Mouse (Mus musculus): ENCODE measurements at regions not wholly inside any gene's neighbourhood (a gene's known extent, or its start where the extent isn't known, plus 50 kb on each side); places are given as distances from the start of the nearest gene placed in this dataset.

GRCm38 (mm10) chr15:63205150-63205549, 639.8 kb downstream of the Gsdmc2 start:
- no peak overlapping the region for H3K4me3 ChIP-seq (ENCODE audit: control insufficient read depth, insufficient read depth, low read length)
- WGBS, result 97% methylated on average over 1 of the region's 1 CpGs
- no peak for TF ChIP-seq POLR2A (IDR thresholded peaks at IDR 0.05; ENCODE audit: control insufficient read depth, extremely low read depth, insufficient read depth, low read length, poor library complexity)
- no peak for TF ChIP-seq CTCF (IDR thresholded peaks at IDR 0.05; ENCODE audit: borderline replicate concordance, control insufficient read depth, extremely low read depth, insufficient read depth, low read length, poor library complexity)
- no peaks in the 10 kb centered on the region for H3K36me3 ChIP-seq (ENCODE audit: control insufficient read depth, insufficient read depth, low read length)
- H3K4me1 ChIP-seq (replicated peaks; ENCODE audit: control insufficient read depth, insufficient read depth, low read length), result no peaks in the 10 kb centered on the region
- no peak for DNase-seq
- no peak overlapping the region for H3K27ac ChIP-seq (ENCODE audit: control insufficient read depth, insufficient read depth, low read length)
- H3K27me3 ChIP-seq (ENCODE audit: control insufficient read depth, insufficient read depth, low read length), result no peaks in the 10 kb centered on the region

GRCm38 (mm10) chr15:63195031-63195430, 649.9 kb downstream of the Gsdmc2 start:
- WGBS, result 95% methylated on average over 2 of the region's 2 CpGs
- Histone ChIP-seq H3K4me3 (ENCODE audit: control insufficient read depth, insufficient read depth, low read length) (no peak overlapping the region), H3K36me3 (ENCODE audit: control insufficient read depth, insufficient read depth, low read length) (no peaks in the 10 kb centered on the region), H3K27me3 (ENCODE audit: control insufficient read depth, insufficient read depth, low read length) (no peaks in the 10 kb centered on the region), H3K4me1 (replicated peaks; ENCODE audit: control insufficient read depth, insufficient read depth, low read length) (0 out of 2 replicates have a peak, but pooled peaks cover 2% of the 10 kb centered on the region), H3K27ac (ENCODE audit: control insufficient read depth, insufficient read depth, low read length) (no peak overlapping the region)
- no peak for TF ChIP-seq POLR2A (IDR thresholded peaks at IDR 0.05; ENCODE audit: control insufficient read depth, extremely low read depth, insufficient read depth, low read length, poor library complexity)
- no peak for TF ChIP-seq CTCF (IDR thresholded peaks at IDR 0.05; ENCODE audit: borderline replicate concordance, control insufficient read depth, extremely low read depth, insufficient read depth, low read length, poor library complexity)
- no peak for DNase-seq

- Histone ChIP-seq H3K4me1 (replicated peaks; ENCODE audit: control insufficient read depth, insufficient read depth, low read length) (0 out of 2 replicates have a peak, but pooled peaks cover 2% of the 10 kb centered on the region), H3K4me3 (ENCODE audit: control insufficient read depth, insufficient read depth, low read length) (no peak overlapping the region), H3K27ac (ENCODE audit: control insufficient read depth, insufficient read depth, low read length) (no peak overlapping the region), H3K36me3 (ENCODE audit: control insufficient read depth, insufficient read depth, low read length) (no peaks in the 10 kb centered on the region), H3K27me3 (ENCODE audit: control insufficient read depth, insufficient read depth, low read length) (no peaks in the 10 kb centered on the region)
- DNase-seq, result no peak
- TF ChIP-seq CTCF (IDR thresholded peaks at IDR 0.05; ENCODE audit: borderline replicate concordance, control insufficient read depth, extremely low read depth, insufficient read depth, low read length, poor library complexity) (no peak), POLR2A (IDR thresholded peaks at IDR 0.05; ENCODE audit: control insufficient read depth, extremely low read depth, insufficient read depth, low read length, poor library complexity) (no peak)
- 80% methylated on average over 1 of the region's 1 CpGs for WGBS
These were observed 650.5 kb downstream of the Gsdmc2 start for GRCm38 (mm10) chr15:63194492-63194797.

- TF ChIP-seq POLR2A (IDR thresholded peaks at IDR 0.05; ENCODE audit: control insufficient read depth, extremely low read depth, insufficient read depth, low read length, poor library complexity) (no peak), CTCF (IDR thresholded peaks at IDR 0.05; ENCODE audit: borderline replicate concordance, control insufficient read depth, extremely low read depth, insufficient read depth, low read length, poor library complexity) (no peak)
- Histone ChIP-seq H3K27me3 (ENCODE audit: control insufficient read depth, insufficient read depth, low read length) (no peaks in the 10 kb centered on the region), H3K4me3 (ENCODE audit: control insufficient read depth, insufficient read depth, low read length) (no peak overlapping the region), H3K4me1 (replicated peaks; ENCODE audit: control insufficient read depth, insufficient read depth, low read length) (0 out of 2 replicates have a peak, but pooled peaks cover 2% of the 10 kb centered on the region), H3K36me3 (ENCODE audit: control insufficient read depth, insufficient read depth, low read length) (no peaks in the 10 kb centered on the region), H3K27ac (ENCODE audit: control insufficient read depth, insufficient read depth, low read length) (no peak overlapping the region)
- no peak for DNase-seq
- WGBS, result 95% methylated on average over 2 of the region's 2 CpGs
These were observed 651.1 kb downstream of the Gsdmc2 start for GRCm38 (mm10) chr15:63193617-63194491.

GRCm38 (mm10) chr15:63191731-63192130, 653.2 kb downstream of the Gsdmc2 start:
- no peak overlapping the region for H3K4me3 ChIP-seq (ENCODE audit: control insufficient read depth, insufficient read depth, low read length)
- TF ChIP-seq POLR2A (IDR thresholded peaks at IDR 0.05; ENCODE audit: control insufficient read depth, extremely low read depth, insufficient read depth, low read length, poor library complexity) (no peak), CTCF (IDR thresholded peaks at IDR 0.05; ENCODE audit: borderline replicate concordance, control insufficient read depth, extremely low read depth, insufficient read depth, low read length, poor library complexity) (no peak)
- 0 out of 2 replicates have a peak, but pooled peaks cover 2% of the 10 kb centered on the region for H3K4me1 ChIP-seq (replicated peaks; ENCODE audit: control insufficient read depth, insufficient read depth, low read length)
- no peaks in the 10 kb centered on the region for H3K36me3 ChIP-seq (ENCODE audit: control insufficient read depth, insufficient read depth, low read length)
- H3K27ac ChIP-seq (ENCODE audit: control insufficient read depth, insufficient read depth, low read length), result no peak overlapping the region
- no peaks in the 10 kb centered on the region for H3K27me3 ChIP-seq (ENCODE audit: control insufficient read depth, insufficient read depth, low read length)
- 97% methylated on average over 2 of the region's 2 CpGs for WGBS
- DNase-seq, result no peak

GRCm38 (mm10) chr15:63190086-63190485, 654.9 kb downstream of the Gsdmc2 start:
- DNase-seq, result no peak
- TF ChIP-seq CTCF (IDR thresholded peaks at IDR 0.05; ENCODE audit: borderline replicate concordance, control insufficient read depth, extremely low read depth, insufficient read depth, low read length, poor library complexity) (no peak), POLR2A (IDR thresholded peaks at IDR 0.05; ENCODE audit: control insufficient read depth, extremely low read depth, insufficient read depth, low read length, poor library complexity) (no peak)
- 0 out of 2 replicates have a peak, but pooled peaks cover 2% of the 10 kb centered on the region for H3K4me1 ChIP-seq (replicated peaks; ENCODE audit: control insufficient read depth, insufficient read depth, low read length)
- no peaks in the 10 kb centered on the region for H3K27me3 ChIP-seq (ENCODE audit: control insufficient read depth, insufficient read depth, low read length)
- WGBS, result 64% methylated on average over 2 of the region's 2 CpGs
- H3K4me3 ChIP-seq (ENCODE audit: control insufficient read depth, insufficient read depth, low read length), result no peak overlapping the region
- no peak overlapping the region for H3K27ac ChIP-seq (ENCODE audit: control insufficient read depth, insufficient read depth, low read length)
- no peaks in the 10 kb centered on the region for H3K36me3 ChIP-seq (ENCODE audit: control insufficient read depth, insufficient read depth, low read length)
